Mouse (Mus musculus) embryo, embryonic 10.5 days (tissue): ENCODE data around the gene Stab1.

Experiments used
- DNase-seq: peaks from one replicate; pipeline ENCODE4 v3.0.0-alpha.2; 2015; ENCODE audit warnings: low spot score

Gene Stab1

GRCm38 (mm10) chr14:31131272-31131821 is 37.1 kb downstream of the Stab1 start:
- DNase-seq: peak; percentile 61

DNA sequence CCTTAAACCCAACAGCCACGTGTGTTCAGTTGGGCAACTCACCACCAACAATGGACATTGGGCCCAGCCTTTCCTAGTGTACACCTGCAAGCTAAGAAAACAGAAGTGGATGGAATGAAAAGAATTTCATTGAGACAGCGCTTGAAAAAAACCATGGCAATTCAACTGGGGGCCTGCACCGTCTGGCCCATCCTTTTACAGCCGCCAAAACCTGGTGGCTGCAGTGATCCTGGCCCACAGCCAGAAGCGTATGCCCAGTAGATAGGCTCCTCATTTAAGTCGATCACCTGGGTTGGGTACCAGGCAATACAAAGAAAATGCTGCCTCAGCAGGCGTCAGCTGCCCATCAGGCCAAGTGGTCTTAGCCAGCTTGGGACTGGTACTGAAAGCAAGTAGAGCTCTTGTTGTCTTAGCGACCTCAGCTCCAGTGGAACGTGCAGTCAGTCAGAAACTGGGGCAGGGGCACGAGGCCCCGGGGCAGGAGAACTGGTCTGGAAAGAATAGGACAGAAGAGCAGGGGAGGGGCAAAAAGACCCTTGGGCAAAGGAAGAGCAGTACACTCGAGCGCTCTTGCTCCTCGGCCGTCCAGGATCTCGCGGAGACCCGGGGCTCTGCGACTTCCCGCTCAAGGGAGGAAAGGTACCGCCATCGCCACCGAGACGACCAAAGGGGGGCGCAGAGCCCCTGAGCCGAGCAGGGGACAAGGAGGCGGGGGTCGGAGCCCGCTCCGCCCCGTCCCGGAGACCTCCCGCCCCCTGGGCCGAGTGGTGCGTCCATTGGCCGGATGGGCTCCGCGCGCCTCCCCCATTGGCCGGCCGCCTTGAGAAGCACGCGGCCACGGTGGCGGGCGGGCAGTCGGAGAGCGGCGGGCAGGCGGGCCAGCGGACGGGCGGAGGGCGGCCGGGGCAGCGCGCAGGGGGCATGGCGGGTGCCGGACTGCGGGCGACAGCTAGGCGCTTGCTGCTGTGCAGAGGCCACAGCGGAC is 37.9 kb downstream of the Stab1 start, which contains the start of gene Nt5dc2:
TSS of gene Nt5dc2 (plus strand) at position 818 of the 985 bp plus-strand sequence.
- DNase-seq: peak; percentile 97

DNA sequence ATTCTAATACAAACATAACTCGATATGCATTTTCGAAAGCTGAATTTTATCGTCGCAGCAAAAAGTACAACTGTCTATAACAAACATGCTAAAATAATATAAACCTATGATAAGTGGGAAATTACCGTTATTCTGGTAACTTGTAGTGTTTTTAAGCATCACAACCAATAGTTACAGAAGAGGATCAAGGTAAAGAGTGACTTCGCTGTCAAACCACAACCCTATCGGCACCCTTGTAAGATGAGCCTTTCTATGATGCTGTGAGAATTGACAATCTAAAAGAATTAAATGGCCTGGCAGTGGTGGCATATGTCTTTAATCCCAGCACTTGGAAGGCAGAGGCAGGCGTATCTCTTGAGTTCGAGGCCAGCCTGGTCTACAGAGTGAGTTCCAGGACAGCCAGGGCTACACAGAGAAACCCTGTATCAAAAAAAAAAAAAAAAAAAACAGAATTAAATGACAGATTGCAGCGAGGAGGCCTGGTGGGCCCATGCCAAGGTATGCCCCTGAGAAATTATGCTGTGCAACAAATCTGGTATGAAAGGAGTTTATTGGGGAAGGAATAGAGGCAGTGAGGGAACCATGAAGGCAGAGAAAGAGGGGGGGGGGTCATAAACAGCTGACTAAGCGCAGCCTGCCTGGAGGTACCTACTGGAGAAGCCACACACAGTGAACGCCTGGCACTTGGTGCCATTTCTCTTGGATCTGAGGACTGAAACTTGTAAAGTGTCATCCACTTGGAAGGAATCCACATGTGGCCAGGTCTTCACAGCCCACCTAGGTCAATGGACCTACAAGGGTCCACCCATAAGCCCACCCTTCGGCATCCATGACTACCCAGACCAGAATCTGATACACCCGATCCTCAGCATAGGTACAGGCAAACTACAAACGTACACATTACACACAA is 38.9 kb downstream of the Stab1 start:
- peak; percentile 29 for DNase-seq

DNA sequence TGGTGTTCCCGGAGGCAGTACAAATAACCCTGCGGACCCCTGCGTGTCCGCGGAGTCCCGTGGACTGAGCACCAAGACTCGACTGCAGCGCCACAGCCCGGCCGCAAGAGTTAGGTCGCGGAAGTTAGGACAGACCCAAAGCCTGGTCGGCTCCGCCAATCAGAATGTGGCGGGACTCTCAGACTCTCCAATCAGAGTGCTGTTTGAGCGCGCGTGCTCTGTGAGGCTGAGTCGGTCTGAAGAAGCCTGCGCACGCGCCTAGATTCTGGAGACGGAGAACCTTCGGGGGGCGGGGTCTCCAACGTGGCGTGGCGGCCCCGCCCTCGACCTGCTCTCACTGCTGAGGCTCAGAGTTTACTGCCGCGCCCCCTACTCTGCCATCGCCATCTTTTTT is 39.6 kb downstream of the Stab1 start, which contains the start of gene Smim4:
TSS of gene Smim4 (minus strand) at position 131 of the 394 bp plus-strand sequence.
- DNase-seq: peak; percentile 100

DNA sequence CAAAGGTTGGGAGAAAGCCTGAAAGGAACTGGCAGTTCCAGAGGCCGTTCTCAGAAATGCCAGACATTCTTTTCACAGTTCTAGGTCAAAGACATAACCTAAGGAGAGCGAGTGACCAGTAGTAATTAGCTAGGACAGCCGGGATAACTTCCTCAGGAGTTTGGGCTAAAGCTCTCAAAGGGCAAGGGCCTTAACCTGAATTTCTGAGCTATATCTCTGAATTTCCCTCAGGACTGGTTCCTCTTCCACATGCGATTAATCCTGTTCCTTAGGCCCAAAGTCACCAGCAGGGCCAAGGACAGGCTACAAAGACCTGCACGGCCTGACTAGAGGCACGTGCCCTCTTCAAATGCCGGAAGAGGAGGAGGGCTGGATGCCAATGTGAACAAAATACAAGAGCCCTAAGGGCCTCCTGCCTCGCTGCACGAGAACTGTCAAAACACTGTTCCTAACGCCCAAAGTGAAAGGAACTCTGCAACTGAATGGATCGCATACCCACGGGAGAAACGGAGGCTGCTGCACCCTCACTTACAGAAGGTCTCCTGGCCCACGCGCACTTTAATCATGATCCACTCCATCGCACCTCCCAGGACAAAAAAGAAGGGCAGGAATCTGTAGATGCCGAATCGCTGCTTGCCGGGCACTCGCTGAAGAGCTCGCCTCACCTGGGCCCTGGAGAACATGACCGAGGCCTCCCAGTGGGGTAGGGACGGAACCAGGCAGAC is 40.2 kb downstream of the Stab1 start:
- peak; percentile 69 for DNase-seq

DNA sequence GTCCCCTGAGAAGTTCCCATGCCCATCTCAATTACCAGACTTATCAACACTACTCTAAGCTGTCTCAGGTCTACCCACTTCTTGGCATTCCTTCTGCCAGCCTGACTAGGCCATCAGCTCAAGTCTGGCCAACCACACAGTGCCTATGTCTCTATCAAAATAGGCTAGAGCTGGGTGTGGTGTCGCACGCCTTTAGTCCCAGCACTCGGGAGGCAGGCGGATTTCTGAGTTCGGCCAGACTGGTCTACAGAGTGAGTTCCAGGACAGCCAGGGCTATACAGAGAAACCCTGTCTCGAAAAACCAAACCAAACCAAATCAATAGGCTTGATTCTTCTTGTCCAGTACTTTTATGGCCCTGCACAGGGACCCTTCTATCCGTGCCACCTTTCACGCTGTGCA is 41.6 kb downstream of the Stab1 start:
- no peak for DNase-seq

GRCm38 (mm10) chr14:31125106-31126075 is 43.0 kb downstream of the Stab1 start:
- DNase-seq: peak; percentile 38

DNA sequence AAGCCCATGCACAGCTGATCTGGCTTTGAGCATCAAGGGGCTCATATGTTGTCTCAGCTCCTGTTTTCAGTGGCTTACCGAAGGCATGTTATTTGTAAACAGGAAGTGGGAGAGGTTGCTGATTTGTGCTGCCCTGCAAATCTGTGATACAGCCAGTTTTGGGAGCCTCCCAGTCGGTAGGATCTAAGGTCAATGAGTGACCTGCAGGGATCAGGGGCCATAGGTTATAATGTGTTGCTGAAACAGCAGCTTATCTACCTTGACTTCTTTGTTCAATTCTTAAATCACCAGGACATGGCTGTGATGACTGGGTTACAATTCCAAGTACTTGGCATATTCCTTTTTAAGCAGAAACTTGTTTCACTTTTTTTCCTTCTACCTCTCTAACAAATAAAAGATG is 52.9 kb downstream of the Stab1 start:
- no peak for DNase-seq

DNA sequence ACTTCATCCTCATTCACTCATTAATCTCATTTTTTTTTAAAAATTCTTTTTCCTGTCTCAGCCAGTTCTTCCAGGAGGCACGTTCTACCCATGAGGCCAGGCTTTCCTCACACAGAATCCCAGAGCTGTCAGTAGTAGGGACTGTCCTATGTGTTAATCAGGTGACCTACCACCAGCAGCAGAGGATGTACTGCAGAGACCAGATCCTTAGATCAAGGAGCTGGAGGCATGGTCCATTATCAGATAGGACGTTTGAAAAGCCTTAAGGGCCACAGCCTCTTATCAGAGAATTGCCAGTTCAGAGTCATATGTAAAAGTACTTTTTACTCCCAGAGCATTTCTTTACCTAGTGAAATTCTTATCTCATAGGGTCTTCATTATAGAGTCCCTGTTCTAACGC is 54.4 kb downstream of the Stab1 start:
- no peak for DNase-seq

DNA sequence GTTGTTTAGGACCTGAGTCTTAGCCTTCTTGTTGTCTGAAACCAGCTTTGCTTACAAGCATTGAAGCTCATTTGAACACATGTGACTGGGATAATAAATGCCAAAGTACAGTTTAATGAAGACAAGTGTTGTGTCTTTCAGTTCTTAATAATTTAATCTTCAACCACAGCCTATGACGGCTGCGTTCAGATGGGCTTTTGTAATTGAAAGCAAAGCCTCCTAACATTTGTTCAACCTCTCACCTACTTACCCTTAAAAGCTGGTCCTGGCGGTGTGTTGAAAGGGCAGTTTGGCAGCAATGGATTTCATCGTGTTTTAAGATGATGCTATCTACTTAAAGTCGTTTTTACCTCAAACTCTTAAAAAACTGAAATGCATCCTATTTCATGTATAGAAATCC is 56.3 kb downstream of the Stab1 start:
- no peak for DNase-seq

DNA sequence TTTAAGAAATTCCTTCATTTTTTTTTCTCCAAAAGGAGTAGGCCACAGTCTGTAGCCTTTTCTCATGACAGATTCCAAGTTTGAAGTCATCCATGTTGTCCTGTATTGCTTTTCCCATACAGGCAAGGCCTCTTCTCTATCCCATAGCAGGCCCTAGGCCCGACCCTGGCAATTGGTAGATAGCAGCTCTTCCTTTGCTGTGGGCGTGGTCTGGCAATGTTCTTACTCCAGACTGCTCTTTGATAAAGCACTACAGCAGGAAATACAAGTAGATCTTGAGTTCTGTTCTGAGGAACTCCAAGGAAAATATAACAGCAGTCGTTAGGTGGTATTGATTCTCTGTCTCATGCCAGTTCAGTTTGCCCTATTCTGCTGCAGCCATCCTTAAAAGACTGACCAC is 57.8 kb downstream of the Stab1 start:
- DNase-seq: no peak

- no peak for DNase-seq
Measured at GRCm38 (mm10) chr14:31105156-31105555, 63.3 kb downstream of the Stab1 start.

DNA sequence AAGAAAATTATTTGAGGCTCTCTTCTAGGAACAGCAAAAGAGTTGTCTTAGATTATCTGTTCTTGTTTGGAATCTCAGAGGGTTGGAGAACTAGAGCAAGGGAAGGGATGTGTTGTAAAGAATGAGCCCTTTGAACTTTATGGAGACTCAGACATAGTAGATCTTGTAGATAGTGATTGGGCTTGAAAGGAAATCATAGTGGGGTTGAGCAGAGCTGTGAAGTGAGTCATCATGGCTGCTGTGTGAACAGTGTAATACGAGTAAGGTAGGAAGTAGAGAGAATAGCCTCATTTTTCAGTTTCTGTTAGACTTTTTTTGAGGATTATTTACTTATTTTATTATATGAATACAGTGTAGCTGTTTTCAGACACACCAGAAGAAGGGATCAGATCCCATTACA is 78.5 kb downstream of the Stab1 start:
- no peak for DNase-seq
